Mouse (Mus musculus) lung, postnatal 0 days (tissue): Measurements from ENCODE around the gene H2al1b. TPM values are rescaled to one million over a fixed set of nuclear protein-coding genes. Genes with fewer than 3 reads are reported as not detected.
A peak's percentile ranks its signal among the peaks of the same experiment; 100 is the strongest.
"Not testable (repeated sequence)": the region's sequence is repeated elsewhere in the genome, so short reads cannot be mapped to it uniquely, and the experiment has no call there.

Experiments used
- ATAC-seq: fragments of 200-750 bp; cut with Nextera tagmentation; 2 replicates; pipeline ENCODE4 v1.8.0; 2017; ENCODE audit warnings: moderate library complexity
- DNase-seq: peaks from one replicate; pipeline ENCODE4 v3.0.0-alpha.2; 2016; ENCODE audit warnings: low spot score
- H3K27ac ChIP-seq: fragments of 300-500 bp; sonication (generic); 2 replicates; pipeline ENCODE4 v1.5.1; 2014; ENCODE audit warnings: antibody characterized with exemption, mild to moderate bottlenecking, low read length, mixed read lengths
- H3K27me3 ChIP-seq: fragments of 300-500 bp; sonication (generic); replicated peaks from 2 replicates; pipeline ENCODE4 v1.6.1; 2014; ENCODE audit warnings: low read length, mixed read lengths; ENCODE audit not compliant: insufficient read depth
- H3K36me3 ChIP-seq: fragments of 300-500 bp; sonication (generic); 2 replicates; pipeline ENCODE4 v1.6.1; 2014; ENCODE audit warnings: low read length, mixed read lengths; ENCODE audit not compliant: insufficient read depth
- H3K4me1 ChIP-seq: fragments of 300-500 bp; sonication (generic); 2 replicates; pipeline ENCODE4 v1.6.1; 2014; ENCODE audit warnings: antibody characterized with exemption, low read depth, low read length, mixed read lengths; ENCODE audit not compliant: insufficient read depth
- H3K4me2 ChIP-seq: fragments of 300-500 bp; sonication (generic); replicated peaks from 2 replicates; pipeline ENCODE4 v1.6.1; 2014; ENCODE audit warnings: low read depth, mild to moderate bottlenecking, low read length, moderate library complexity, mixed read lengths
- H3K4me3 ChIP-seq: fragments of 300-500 bp; sonication (generic); 2 replicates; pipeline ENCODE4 v1.5.1; 2014; ENCODE audit warnings: low read depth, low read length
- H3K9ac ChIP-seq: fragments of 300-500 bp; sonication (generic); replicated peaks from 2 replicates; pipeline ENCODE4 v1.6.1; 2014; ENCODE audit warnings: low read depth, mild to moderate bottlenecking
- H3K9me3 ChIP-seq: fragments of 300-500 bp; sonication (generic); 2 replicates; pipeline ENCODE4 v1.6.1; 2016; ENCODE audit warnings: low read length, mixed read lengths
- CTCF ChIP-seq: IDR thresholded peaks from 2 replicates; pipeline ENCODE4 v1.5.1; 2016; ENCODE audit warnings: antibody characterized with exemption, mild to moderate bottlenecking
- EP300 ChIP-seq: IDR thresholded peaks from 2 replicates; pipeline ENCODE4 v1.6.1; 2016; ENCODE audit warnings: antibody characterized with exemption, mild to moderate bottlenecking, control low read depth
- WGBS: fragments of 180-500 bp; shearing (Covaris S2); extraction: QIAGEN DNeasy Blood & Tissue Kit; methylation state at CpG from one replicate; pipeline ENCODE4 v1.1.7; 2014; 5-methylcytosine and 5-hydroxymethylcytosine counted together
- polyA plus RNA-seq: library from polyadenylated mRNA; unstranded; fragments of >200 nt; fragmentation: Nextera tagmentation; extraction: Ambion mirVana; gene quantifications from 2 replicates; pipeline ENCODE4 v1.2.1, GENCODE M21; 2015

Gene H2al1b
- polyA plus RNA-seq: not detected in 2 replicates

DNA sequence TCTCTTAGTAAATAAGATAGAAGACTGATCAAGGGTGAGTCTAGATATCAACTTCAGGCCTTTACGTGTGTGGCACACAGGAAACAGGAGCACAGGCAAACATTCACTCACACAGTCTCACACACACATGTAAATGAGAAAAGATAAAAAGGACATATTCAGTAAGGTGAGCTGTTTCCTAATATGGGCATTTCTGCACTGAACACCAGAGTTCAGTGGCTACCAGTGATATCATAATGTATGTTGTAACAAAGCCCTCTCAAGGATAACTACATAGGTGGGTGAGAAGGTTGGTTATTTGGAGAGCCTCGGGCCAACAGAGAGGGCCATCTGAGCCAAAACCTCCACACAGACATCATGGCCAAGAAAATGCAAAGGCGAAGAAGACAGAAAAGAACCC lies at the start of gene H2al1b:
TSS of gene H2al1b (plus strand) at position 301 of the 400 bp plus-strand sequence.
- H3K27ac ChIP-seq, H3K36me3 ChIP-seq, H3K4me3 ChIP-seq, H3K9ac ChIP-seq, H3K4me1 ChIP-seq, H3K27me3 ChIP-seq, ATAC-seq, H3K4me2 ChIP-seq, DNase-seq, H3K9me3 ChIP-seq: not testable (repeated sequence)
- WGBS: 94% methylated on average over 1 of the region's 3 CpGs

DNA sequence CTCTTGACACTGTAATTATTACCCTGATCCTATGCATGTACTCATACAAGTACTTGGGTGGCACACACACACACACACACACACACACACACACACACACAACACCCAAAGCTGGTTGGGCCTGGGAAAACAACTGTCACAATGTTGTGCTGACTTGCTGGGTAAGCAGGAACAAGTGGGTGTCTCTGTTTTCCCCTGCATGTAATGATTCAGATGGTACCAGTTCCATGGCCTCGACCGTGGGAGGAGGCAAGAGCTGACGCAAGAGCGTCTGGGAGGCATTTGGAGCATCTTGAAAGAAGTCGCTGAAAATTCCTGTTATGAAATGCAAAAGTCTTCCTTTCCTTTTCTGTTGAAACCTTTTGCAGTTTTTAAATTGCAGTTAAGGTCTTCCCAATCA lies 48.2 kb upstream of the H2al1b start:
- 0 out of 2 replicates have a peak overlapping the region, but pooled peaks have one; percentile 8 for H3K4me2 ChIP-seq
- 45% methylated on average over 5 of the region's 5 CpGs for WGBS
- no peak overlapping the region for H3K9ac ChIP-seq
- TF ChIP-seq CTCF: no peak
- TF ChIP-seq EP300: no peak
- H3K27me3 ChIP-seq: no peaks in the 10 kb centered on the region
- no peaks in the 10 kb centered on the region for H3K36me3 ChIP-seq
- no peak overlapping the region for H3K4me3 ChIP-seq
- 0 out of 2 replicates have a peak overlapping the region, but pooled peaks have one; percentile 20 for H3K27ac ChIP-seq
- no peaks in the 10 kb centered on the region for H3K9me3 ChIP-seq
- DNase-seq (peak; percentile 28), ATAC-seq (peak; percentile 69; the same call in 1 of the 2 replicates)
- H3K4me1 ChIP-seq: no peaks in the 10 kb centered on the region

DNA sequence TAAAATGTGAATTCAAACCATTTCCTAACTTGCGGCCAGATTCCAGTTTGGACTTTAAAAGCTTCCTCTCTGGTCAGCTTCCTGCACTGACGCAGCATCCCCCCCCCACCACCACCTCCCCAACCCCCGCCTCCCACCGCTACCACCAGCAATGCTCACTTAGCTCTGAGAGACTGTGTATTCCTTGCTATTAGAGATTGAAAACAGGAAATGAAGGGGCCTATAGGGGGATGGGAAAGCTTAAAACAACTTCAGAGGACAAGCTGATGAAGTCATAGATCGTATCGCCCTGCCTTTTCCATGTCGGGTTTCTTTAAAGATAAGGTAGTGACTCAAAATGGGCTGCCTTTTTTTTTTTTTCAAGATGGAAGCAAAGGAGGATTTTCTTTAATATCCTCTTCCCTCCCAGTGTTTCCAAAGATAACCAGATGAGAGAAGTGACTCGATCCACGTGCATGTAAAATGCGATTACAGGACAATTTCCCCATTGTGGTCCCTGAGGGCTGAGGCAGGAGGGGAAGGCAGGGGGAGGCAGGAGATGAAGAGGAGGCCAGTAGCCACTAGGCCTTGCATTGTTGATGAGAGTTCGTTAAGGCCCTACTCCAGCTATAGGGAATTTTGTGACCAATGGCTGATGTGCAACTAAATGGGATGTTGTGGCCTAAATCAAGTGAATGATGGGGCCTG lies 47.6 kb upstream of the H2al1b start:
- ATAC-seq (peak; percentile 80), DNase-seq (peak; percentile 45)
- no peaks in the 10 kb centered on the region for H3K36me3 ChIP-seq
- no peak for TF ChIP-seq CTCF
- TF ChIP-seq EP300: peak; percentile 38; the same call in 1 of the 2 replicates
- WGBS: 32% methylated on average over 11 of the region's 11 CpGs
- H3K27me3 ChIP-seq: no peaks in the 10 kb centered on the region
- H3K4me2 ChIP-seq: 0 out of 2 replicates have a peak overlapping the region, but pooled peaks have one; percentile 8
- H3K9me3 ChIP-seq: no peaks in the 10 kb centered on the region
- H3K9ac ChIP-seq: no peak overlapping the region
- H3K4me1 ChIP-seq: no peaks in the 10 kb centered on the region
- H3K4me3 ChIP-seq: no peak overlapping the region
- 0 out of 2 replicates have a peak overlapping the region, but pooled peaks have one; percentile 20 for H3K27ac ChIP-seq

GRCm38 (mm10) chrX:11255564-11256360 lies 46.5 kb upstream of the H2al1b start:
- Histone ChIP-seq H3K36me3 (no peaks in the 10 kb centered on the region), H3K9me3 (no peaks in the 10 kb centered on the region), H3K4me1 (no peaks in the 10 kb centered on the region), H3K27me3 (no peaks in the 10 kb centered on the region), H3K4me2 (no peak overlapping the region), H3K4me3 (no peak overlapping the region), H3K9ac (no peak overlapping the region), H3K27ac (no peak overlapping the region)
- WGBS: 51% methylated on average over 8 of the region's 8 CpGs
- DNase-seq: no peak
- ATAC-seq: no peak
- TF ChIP-seq EP300 (no peak), CTCF (no peak)

GRCm38 (mm10) chrX:11264918-11265317 lies 37.3 kb upstream of the H2al1b start:
- no peak for ATAC-seq

GRCm38 (mm10) chrX:11267791-11268190 lies 34.4 kb upstream of the H2al1b start:
- Histone ChIP-seq H3K27ac (no peak overlapping the region), H3K9me3 (no peaks in the 10 kb centered on the region), H3K4me1 (no peaks in the 10 kb centered on the region), H3K9ac (no peak overlapping the region), H3K36me3 (no peaks in the 10 kb centered on the region), H3K4me3 (no peak overlapping the region), H3K27me3 (no peaks in the 10 kb centered on the region), H3K4me2 (no peak overlapping the region)
- TF ChIP-seq EP300 (no peak), CTCF (no peak)
- ATAC-seq (no peak), DNase-seq (peak; percentile 8)
- WGBS: 46% methylated on average over 7 of the region's 7 CpGs

More at GRCm38 (mm10) chrX:11264918-11265317, 37.3 kb upstream of the H2al1b start:
- Histone ChIP-seq H3K27ac (no peak overlapping the region), H3K4me2 (no peak overlapping the region), H3K9me3 (no peaks in the 10 kb centered on the region), H3K27me3 (no peaks in the 10 kb centered on the region), H3K36me3 (no peaks in the 10 kb centered on the region), H3K4me1 (no peaks in the 10 kb centered on the region), H3K9ac (no peak overlapping the region), H3K4me3 (no peak overlapping the region)
- no peak for TF ChIP-seq EP300
- peak; percentile 6 for DNase-seq
- 57% methylated on average over 8 of the region's 8 CpGs for WGBS
